Mouse (Mus musculus): ENCODE measurements around the gene Hdac10. TPM values are rescaled to one million over a fixed set of nuclear protein-coding genes. Genes with fewer than 3 reads are reported as not detected.

Gene Hdac10
- total RNA-seq (2015; ENCODE audit: low replicate concordance) (1.5 TPM in 1 of 2 replicates, not detected in the other), total RNA-seq (2017; ENCODE audit: low replicate concordance) (1.7 and 2.5 TPM in 2 replicates)

DNA sequence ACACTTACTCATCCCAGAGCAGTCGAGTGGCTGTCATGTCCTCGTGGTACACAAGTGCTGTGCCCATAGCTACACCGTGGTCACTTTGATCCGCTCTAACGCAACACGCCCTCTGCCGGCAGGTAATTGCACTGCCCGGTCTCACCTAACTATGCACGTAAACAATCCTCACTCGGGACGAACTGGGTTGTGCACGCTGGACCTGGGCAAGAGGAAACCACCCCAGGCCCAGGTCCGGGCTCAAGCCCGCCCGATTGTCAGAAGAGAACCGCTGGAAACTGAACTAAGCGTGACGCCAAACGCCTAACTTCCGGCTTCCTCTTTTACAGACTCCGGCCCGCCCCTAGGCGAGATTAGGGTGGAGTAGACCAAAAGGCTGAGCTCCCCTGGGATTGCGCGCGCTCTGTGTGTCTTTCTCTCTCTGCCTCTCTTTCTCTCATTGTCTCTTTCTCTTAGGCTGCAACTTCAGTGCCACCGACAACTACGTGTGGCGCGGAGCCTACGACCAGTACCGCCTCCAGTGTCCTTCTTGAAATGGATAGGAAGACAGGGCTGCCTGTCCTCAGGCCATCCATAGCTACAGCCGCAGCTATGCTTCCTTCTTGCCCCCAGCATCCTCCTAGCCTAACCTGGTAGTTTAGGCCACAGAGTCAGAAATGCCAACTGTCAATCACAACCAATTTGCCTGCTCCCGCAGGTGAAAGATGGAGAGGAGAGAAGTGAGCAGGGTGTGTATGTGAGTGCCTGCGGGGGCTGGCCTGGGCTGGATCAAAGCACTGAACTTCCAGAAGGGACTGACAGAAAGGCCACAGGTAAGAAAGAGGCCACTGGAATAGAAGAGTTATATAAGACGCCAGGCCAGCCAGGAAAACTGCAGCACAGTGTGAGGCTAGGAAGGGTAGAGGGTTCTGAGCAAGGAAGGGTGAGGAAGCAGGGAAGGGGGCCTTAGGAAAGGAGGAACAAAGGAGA lies at the start of gene Hdac10:
Hdac10 (minus strand) TSS at position 319 of the 969 bp plus-strand sequence.
- ATAC-seq (replicated peaks; ENCODE audit: low FRiP score, poor library complexity, severe bottlenecking): peak; percentile 90

GRCm38 (mm10) chr15:89177576-89178259 lies 49.2 kb upstream of the Hdac10 start:
- no peak for ATAC-seq (replicated peaks; ENCODE audit: low FRiP score, poor library complexity, severe bottlenecking)

DNA sequence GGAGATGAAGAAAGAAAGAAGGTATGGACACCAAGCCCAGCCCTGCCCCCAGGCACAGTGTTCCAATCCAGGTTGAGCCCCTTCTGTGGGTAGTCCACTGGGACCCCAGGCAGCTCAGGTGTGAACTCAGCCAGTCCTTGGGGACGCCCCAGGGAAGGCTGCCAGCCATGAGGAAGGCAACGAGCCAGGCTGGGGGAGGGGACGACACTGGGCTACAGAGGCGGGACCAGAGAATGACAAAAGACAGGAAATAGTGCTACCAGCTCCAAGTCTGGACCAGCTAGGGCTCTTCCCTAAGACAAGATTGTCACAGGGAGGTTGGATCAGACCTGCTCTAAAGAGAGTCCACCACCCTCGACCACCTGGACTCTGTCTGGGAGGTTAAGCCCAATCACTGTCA lies 48.6 kb upstream of the Hdac10 start:
- ATAC-seq (replicated peaks; ENCODE audit: low FRiP score, poor library complexity, severe bottlenecking): no peak

DNA sequence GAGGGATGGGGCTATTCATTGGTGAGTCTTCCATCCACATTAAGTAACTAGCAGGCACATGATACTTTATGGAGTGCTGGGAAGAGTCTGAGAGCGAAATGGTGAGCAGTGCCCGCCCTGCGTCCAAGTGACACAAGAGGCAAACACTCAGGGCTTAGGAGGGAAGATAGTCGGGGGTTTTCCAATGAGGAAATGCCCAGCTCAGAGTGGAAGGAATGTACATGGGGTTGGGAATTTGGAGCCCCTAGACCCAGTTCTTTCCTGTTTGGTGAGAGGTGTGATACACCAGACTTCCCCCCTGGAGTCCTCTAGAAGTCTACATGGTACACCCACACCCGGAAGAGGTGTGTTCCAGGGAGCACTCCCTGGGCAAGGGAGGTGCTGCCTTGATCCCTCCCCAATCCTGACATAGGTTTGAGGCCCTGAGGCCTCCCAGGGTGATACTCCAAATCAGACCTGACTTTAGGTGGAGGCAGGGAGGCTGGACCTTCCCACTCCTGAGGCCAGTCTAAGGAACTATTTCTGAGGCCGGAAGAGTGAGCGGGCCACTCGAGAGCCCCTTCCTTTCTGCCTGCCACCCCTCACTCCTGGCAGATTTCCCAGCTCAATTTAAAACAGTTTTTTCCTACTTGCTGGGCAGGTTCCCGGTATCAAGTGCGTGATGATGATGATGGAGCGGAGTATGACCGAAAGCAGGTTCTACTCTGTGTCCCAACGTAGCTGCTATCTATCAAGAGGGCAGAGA lies 47.1 kb upstream of the Hdac10 start:
- ATAC-seq (replicated peaks; ENCODE audit: low FRiP score, poor library complexity, severe bottlenecking): no peak

GRCm38 (mm10) chr15:89174889-89175339 lies 46.4 kb upstream of the Hdac10 start:
- ATAC-seq (replicated peaks; ENCODE audit: low FRiP score, poor library complexity, severe bottlenecking): no peak

DNA sequence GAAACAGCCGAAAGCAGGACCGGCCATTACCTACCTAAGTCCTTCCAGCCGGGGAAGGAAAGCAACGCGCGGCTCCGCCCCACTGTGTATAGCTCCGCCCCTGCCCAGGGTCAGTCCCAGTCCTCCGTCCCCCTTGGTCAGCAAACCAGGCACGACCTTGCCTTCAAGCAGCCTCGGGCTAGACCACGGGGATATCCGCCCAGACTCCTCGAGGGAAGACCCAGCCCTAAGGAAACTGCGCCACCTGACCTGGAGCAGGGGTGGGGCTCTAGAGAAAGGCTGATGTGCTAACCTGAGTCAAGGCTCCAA lies 45.4 kb upstream of the Hdac10 start:
- ATAC-seq (replicated peaks; ENCODE audit: low FRiP score, poor library complexity, severe bottlenecking): no peak

DNA sequence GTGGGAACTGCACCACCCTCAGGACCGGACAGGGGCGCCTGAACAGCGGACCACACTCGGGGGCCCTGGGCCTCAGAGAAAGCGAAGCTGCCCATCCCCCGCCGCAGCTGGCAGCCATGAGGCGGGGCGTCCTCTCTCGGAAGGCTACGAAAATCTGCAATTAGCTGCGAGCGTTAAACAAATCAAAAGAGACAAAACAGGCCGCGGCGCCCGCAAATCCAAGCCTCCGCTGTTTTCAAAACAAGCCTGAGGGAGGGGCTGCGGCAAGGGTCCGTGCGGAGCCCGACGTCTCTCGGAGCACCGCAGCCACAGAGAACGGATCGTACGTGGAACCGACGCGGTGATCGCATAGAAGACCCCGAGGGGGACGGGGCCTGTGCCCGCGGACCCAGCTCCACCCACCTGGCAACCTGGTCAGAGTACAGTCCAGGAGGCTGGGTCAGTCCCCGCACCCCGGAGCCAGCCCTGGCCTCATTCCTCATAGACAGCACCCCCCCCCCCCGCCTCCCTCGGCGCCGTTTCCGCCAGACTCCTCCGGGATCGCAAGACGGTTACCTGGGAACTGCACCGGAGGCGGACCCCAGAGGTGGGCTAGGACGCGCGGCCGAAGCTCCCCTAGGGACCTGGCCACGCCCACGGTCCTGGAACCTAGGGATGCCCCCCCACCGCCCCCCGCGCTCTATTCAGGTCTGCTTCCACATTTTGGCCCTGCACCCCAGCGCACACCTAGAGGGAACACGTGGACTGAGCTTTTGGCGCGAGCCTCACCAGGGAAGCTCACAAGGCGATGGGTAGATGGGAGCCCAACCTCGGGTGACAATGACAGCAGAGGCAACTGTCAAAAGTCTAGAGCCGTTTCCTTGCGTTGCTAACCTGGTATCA lies 44.8 kb upstream of the Hdac10 start:
- ATAC-seq (replicated peaks; ENCODE audit: low FRiP score, poor library complexity, severe bottlenecking): no peak

DNA sequence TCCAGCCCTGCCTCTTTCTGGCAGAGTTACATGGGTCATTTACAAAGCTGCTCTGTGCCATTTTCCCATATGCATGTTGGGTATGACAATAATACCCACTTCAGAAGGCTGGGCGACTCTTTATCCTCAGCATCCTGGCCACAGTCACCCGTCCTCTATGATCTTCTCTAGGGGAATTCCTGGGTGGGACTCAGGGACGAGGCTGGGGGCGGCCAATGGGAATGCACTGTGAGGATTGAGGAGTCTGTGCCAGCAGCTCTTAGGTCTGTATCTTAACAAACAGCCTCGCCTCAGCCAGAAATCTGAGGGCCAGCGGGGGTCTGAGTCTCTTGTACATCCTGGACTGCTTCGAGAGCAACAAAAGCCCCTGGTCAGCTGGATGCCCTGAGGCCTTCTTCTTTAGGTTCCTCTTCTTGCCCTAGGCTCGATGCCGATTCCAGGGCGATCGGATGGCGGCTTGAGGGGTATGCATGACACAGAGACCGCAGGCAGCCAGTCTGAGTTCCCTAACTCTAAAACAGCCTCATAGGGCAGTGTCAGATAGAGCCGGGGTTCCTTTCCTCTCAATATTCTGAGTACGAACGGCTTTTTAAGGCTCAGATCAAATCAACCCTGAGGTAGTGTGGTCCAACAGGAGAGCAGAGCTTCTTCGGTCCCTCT lies 43.9 kb upstream of the Hdac10 start:
- ATAC-seq (replicated peaks; ENCODE audit: low FRiP score, poor library complexity, severe bottlenecking): no peak

DNA sequence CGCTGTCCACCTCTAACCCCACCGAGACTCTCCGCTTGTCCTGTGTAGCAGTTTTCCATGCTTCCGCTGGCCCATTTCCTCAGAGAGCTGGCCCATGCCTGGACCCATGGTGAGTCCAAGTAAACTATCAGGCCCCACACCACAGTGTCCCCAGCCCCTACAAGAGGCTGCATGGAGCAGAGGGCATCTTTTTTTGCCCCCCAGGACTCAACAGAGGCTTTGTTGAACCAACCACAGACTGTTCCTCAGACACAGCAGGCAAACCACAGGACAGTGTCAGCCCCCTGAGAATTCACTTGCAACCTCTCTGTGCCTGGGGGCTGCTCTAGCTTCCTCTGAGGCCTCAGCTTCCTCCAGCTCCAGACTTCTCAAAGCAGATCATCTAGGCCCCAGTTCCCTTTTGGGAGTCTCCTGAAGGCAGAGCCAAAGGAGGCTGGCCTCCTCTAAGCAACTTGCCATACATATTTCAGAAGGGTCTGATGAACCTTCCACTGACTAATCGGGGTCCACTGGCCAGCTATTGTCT lies 43.1 kb upstream of the Hdac10 start:
- no peak for ATAC-seq (replicated peaks; ENCODE audit: low FRiP score, poor library complexity, severe bottlenecking)

- no peak for ATAC-seq (replicated peaks; ENCODE audit: low FRiP score, poor library complexity, severe bottlenecking)
Measured at GRCm38 (mm10) chr15:89170102-89170501, 41.6 kb upstream of the Hdac10 start.

DNA sequence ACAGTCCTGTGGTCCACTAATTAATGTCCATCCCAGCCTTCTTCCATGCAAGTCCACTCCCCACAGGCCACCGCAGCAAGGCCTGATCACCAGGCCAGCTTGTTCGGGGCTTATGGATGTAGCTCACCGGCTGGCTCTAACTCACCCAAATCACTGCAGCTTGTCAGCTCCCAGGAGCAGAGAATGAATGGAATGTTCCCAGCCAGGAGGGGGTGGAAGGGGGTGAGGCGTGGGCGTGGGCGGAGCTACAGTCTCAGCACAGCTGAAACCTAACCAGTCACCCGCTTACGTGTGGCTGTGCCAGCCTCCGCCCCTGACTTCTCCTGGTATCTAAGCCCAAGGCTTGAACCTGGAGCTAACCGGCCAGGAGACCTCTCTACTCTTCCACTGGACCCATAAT lies 40.9 kb upstream of the Hdac10 start:
- ATAC-seq (replicated peaks; ENCODE audit: low FRiP score, poor library complexity, severe bottlenecking): no peak

DNA sequence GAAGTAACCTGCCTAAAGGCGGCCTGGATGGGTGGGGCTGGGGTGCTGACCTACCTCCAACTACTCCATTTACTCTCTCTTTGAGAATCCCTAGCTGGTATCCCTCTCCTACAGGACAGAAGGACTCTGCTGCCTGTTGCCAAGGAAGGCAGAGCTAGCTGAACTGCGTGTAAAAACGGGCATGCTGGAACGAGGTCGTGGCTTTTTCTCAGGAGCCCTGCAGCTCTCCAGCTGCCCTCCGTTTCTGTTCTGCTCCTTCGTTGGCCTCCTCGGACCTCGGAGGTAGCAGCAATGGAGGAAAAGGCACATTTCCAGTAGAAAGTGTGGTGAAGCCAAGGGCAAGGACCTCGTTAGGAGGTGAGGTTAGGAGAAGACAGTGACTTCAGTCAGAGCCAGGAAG lies 40.4 kb upstream of the Hdac10 start:
- ATAC-seq (replicated peaks; ENCODE audit: low FRiP score, poor library complexity, severe bottlenecking): no peak

GRCm38 (mm10) chr15:89165478-89165877 lies 37.0 kb upstream of the Hdac10 start:
- no peak for ATAC-seq (replicated peaks; ENCODE audit: low FRiP score, poor library complexity, severe bottlenecking)

DNA sequence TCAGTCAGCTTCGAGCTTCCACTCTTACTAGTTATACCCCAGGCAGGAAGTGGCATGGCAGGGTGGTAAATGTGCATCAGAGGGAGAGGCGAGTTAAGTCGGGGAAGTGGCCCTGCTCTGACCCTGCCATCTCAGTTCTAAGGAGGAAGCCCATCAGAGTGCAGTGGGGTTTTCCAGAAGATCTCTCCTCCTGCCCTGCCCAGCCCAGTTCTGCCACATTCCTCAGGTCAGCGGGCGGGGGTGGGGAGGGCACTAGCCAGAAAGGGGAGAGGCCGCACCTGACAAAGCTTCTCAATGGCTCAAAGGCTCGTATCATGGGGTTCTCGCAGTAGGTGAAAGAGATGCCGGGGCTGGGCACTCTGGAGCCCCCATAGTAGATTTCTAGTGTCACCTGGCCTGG lies 32.9 kb upstream of the Hdac10 start:
- ATAC-seq (replicated peaks; ENCODE audit: low FRiP score, poor library complexity, severe bottlenecking): no peak

- ATAC-seq (replicated peaks; ENCODE audit: low FRiP score, poor library complexity, severe bottlenecking): no peak
Measured at GRCm38 (mm10) chr15:89158516-89158915, 30.0 kb upstream of the Hdac10 start.

DNA sequence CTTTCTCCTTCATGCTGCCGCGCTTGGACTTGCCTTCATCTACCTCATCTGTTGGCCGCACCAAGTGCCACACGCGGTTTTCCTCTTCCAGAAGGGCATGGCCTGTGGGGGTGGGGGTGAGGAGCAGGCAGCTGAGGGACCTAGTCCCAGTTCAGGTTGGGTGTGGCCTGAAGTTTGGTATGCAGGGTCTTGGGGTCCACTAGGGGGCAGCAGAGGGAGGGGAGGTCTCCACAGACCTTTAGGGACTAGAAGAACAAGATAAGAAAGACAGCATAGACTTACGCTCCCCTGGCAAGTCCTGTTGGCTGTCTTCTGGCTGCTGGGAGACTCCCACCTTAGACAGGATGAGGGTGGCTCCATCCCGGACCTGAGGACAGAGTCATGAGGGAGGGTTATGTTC lies 29.5 kb upstream of the Hdac10 start:
- ATAC-seq (replicated peaks; ENCODE audit: low FRiP score, poor library complexity, severe bottlenecking): peak; percentile 39

DNA sequence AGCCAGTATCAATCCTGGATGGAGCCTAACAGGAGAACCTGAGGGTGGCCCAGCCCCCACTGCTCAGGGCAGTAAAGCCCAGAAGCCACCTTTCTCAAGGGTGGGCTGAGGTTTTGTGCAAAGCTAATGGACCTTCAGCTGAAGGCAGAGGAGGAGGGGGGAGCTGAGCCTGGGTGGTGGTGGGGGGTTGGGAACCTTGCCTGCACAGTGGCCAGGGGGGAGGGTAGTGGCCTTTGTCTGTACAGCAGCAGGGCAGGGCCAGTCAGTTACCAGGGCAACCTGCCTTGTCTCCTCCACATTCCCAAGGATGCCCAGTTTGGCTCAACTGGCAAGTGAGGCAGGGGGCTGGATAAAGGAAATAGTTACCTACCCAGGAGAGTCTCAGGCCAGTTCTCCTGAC lies 23.8 kb upstream of the Hdac10 start:
- ATAC-seq (replicated peaks; ENCODE audit: low FRiP score, poor library complexity, severe bottlenecking): no peak

DNA sequence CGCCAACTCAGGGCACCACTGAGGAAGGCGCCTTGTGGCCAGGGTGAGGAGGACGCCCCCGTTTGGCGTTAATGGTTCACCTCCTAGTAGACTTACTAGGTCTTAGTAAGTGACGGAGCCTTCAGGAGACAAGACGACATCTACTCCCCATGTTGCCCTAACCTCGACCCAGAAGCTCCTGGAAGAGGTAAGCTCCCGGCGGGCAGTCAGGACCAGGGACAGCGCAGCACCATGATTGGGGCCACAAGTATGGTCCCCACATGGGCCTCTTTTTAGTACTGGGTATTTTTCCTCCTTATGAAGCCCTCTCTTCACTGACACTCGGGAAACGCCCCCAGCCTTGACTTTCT lies 21.5 kb upstream of the Hdac10 start:
- no peak for ATAC-seq (replicated peaks; ENCODE audit: low FRiP score, poor library complexity, severe bottlenecking)

All from erythroblast, adult 5-6 weeks (primary cell).